Mouse (Mus musculus) gastrocnemius, adult 18-20 months (tissue): ENCODE data around the gene Olfr894. TPM values are rescaled to one million over a fixed set of nuclear protein-coding genes. Genes with fewer than 3 reads are reported as not detected.
"Not testable (repeated sequence)": the region's sequence is repeated elsewhere in the genome, so short reads cannot be mapped to it uniquely, and the experiment has no call there.

Experiments used
- DNase-seq: peaks from one replicate; pipeline ENCODE4 v3.0.0; 2021; ENCODE audit warnings: low spot score
- long read RNA-seq, 2 experiments: library from polyadenylated mRNA; stranded (forward); transcript quantifications; one replicate each; pipeline ENCODE4 v2.0.0; 2021
- total RNA-seq, 2 experiments: library from RNA; stranded (reverse); gene quantifications; 2 replicates each; pipeline ENCODE4 v1.2.3; 2021

Olfr894 gene
- not detected for total RNA-seq
- long read RNA-seq, experiment 1, result 0 reads
- long read RNA-seq, experiment 2, result 0 reads

DNA sequence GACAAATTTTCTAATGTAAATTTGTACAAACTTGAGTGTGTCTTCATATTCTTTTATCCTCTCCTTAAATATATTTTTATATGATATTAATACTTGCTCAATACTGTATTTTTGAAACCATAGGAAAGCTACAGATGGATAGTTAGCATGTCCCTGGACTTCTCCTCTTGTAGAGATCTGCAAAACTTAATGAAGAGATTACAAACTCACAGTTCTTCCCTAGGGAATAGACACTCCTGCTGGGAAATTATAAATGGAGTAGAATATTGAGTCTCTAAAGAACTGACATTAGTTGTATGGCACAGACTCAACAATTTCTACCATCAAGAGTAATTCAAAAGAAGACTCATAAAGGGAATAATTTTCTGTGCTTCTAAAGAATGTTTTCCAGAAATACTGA, at the start of gene Olfr894:
TSS of gene Olfr894 (plus strand) at position 301 of the 400 bp plus-strand sequence.
- DNase-seq, result no peak

GRCm38 (mm10) chr9:38168341-38168740, 49.5 kb upstream of the Olfr894 start:
- not testable (repeated sequence) for DNase-seq

DNA sequence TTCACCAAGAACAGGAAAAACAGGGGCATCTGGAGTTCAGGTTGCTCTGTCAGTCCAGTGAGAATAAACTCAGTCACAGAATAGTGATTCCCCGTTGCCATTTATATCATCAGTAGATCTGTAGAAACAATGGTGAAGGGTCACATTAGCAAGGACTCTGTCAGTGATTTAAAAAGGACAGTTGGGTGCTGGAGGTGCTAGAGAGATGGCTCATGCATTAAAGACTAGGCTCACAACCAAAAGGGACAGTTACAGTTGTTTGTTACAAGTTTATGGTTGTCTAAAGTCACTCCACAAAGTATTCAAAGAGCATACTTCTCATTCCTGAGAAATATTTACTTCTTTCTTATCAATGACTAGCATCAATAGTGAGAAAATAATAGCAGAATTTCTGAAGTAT, 37.1 kb upstream of the Olfr894 start, which contains the start of gene Olfr891:
TSS of gene Olfr891 (minus strand) at position 101 of the 400 bp plus-strand sequence.
- no peak for DNase-seq

DNA sequence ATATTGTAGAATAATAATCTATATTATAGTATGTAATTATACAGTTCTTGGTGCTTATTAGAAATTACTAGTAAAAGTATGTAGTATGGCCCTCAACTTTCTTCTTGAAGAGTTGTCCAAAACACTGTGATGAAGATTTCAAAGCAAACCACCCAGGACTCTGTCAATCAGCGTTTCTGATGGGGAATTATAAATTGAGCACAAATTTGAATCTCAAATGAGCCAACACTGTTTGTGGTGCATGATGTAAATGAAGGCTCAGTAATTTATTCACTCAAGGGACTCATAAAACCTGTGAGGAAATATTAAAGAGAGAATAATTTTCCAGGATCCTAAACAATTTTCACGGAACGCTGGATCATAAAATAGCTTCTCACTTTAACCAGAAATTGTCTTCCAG, 9.8 kb upstream of the Olfr894 start, which contains the start of gene Olfr893:
TSS of gene Olfr893 (plus strand) at position 301 of the 400 bp plus-strand sequence.
- DNase-seq, result no peak

- DNase-seq, result no peak
These were observed 34.6 kb downstream of the Olfr894 start, which contains the start of gene Olfr143 for GRCm38 (mm10) chr9:38252474-38252873. Olfr143 (plus strand) TSS chr9:38252774.

GRCm38 (mm10) chr9:38267551-38267950, 49.7 kb downstream of the Olfr894 start, which contains the start of gene Olfr895:
Olfr895 (plus strand) TSS chr9:38267851.
- DNase-seq, result no peak

Other genes starting within 250 kb of the Olfr894 start
- gene Olfr881, start 226.2 kb upstream of the Olfr894 start, total RNA-seq, result not detected
- gene Olfr883, start 192.2 kb upstream of the Olfr894 start, total RNA-seq, result not detected
- gene Olfr884, start 171.5 kb upstream of the Olfr894 start, total RNA-seq, result not detected
- gene Olfr885, start 156.7 kb upstream of the Olfr894 start, total RNA-seq, result not detected
- not detected for gene Olfr887, start 134.0 kb upstream of the Olfr894 start, total RNA-seq
- gene Olfr888, start 109.9 kb upstream of the Olfr894 start, total RNA-seq, result not detected
- not detected for gene Olfr889, start 102.9 kb upstream of the Olfr894 start, total RNA-seq
- gene Olfr890, start 75.5 kb upstream of the Olfr894 start, total RNA-seq, result not detected
- gene Olfr891, start 37.2 kb upstream of the Olfr894 start, total RNA-seq, result not detected
- gene Olfr893, start 9.7 kb upstream of the Olfr894 start, total RNA-seq, result not detected
- gene Olfr143, start 34.7 kb downstream of the Olfr894 start, total RNA-seq, result not detected
- gene Olfr895, start 49.8 kb downstream of the Olfr894 start, total RNA-seq, result not detected
- gene Olfr896-ps1, start 73.1 kb downstream of the Olfr894 start, total RNA-seq, result not detected
- not detected for gene Olfr25, start 111.0 kb downstream of the Olfr894 start, total RNA-seq
- gene Olfr898, start 130.4 kb downstream of the Olfr894 start, total RNA-seq, result not detected
- not detected for gene Olfr250, start 148.8 kb downstream of the Olfr894 start, total RNA-seq
- gene Olfr251, start 159.0 kb downstream of the Olfr894 start, total RNA-seq, result not detected
- not detected for gene Olfr147, start 183.6 kb downstream of the Olfr894 start, total RNA-seq
- not detected for gene Olfr901, start 211.4 kb downstream of the Olfr894 start, total RNA-seq
- gene Olfr902, start 229.6 kb downstream of the Olfr894 start, total RNA-seq, result not detected
- gene Olfr904, start 245.1 kb downstream of the Olfr894 start, total RNA-seq, result not detected